Mouse (Mus musculus) regulatory T cell (primary cell): Measurements from ENCODE around the gene Hcn2.

Experiments used
- in situ Hi-C: fragments of 300-600 bp; cut with MboI, MseI; formaldehyde crosslinking; loops from one replicate; pipeline ENCODE4 v1.15.1; 2025; ENCODE audit warnings: high pct_unique_total_duplicates

The Hcn2 gene

GRCm38 (mm10) chr10:79772320-79772719 is 55.9 kb downstream of the Hcn2 start:
- in situ Hi-C loops = no loop called here

GRCm38 (mm10) chr10:79773208-79773607 is 56.8 kb downstream of the Hcn2 start:
- in situ Hi-C loops = no loop called here

GRCm38 (mm10) chr10:79774486-79775279 is 58.2 kb downstream of the Hcn2 start:
- in situ Hi-C loops = no loop called here

- in situ Hi-C loops = no loop called here
Observed at GRCm38 (mm10) chr10:79777103-79777531, 60.7 kb downstream of the Hcn2 start, which contains the start of gene Fstl3. Gene Fstl3, plus strand, starts transcription at chr10:79777272.

GRCm38 (mm10) chr10:79778006-79778405 is 61.6 kb downstream of the Hcn2 start:
- in situ Hi-C loops = no loop called here

GRCm38 (mm10) chr10:79779193-79779592 is 62.8 kb downstream of the Hcn2 start:
- in situ Hi-C loops = no loop called here

GRCm38 (mm10) chr10:79779784-79780663 is 63.6 kb downstream of the Hcn2 start:
- in situ Hi-C loops = loop anchor here (5.0 kb wide), 1 partner anchor 88 kb away; no protein-coding TSS in a partner anchor

GRCm38 (mm10) chr10:79780664-79781015 is 64.2 kb downstream of the Hcn2 start:
- in situ Hi-C loops = loop anchor here (5.0 kb wide), 1 partner anchor 88 kb away; no protein-coding TSS in a partner anchor

- in situ Hi-C loops = loop anchor here (5.0 kb wide), 1 partner anchor 89 kb away; no protein-coding TSS in a partner anchor
Observed at GRCm38 (mm10) chr10:79781139-79781538, 64.7 kb downstream of the Hcn2 start.

- in situ Hi-C loops = loop anchor here (5.0 kb wide), 1 partner anchor 90 kb away; no protein-coding TSS in a partner anchor
Observed at GRCm38 (mm10) chr10:79781956-79782355, 65.5 kb downstream of the Hcn2 start.

- in situ Hi-C loops = loop anchor here (5.0 kb wide), 1 partner anchor 91 kb away; no protein-coding TSS in a partner anchor
Observed at GRCm38 (mm10) chr10:79783050-79783449, 66.6 kb downstream of the Hcn2 start.

- in situ Hi-C loops = loop anchor here (5.0 kb wide), 1 partner anchor 92 kb away; no protein-coding TSS in a partner anchor
Observed at GRCm38 (mm10) chr10:79783920-79784800, 67.7 kb downstream of the Hcn2 start.
